Mouse (Mus musculus): ENCODE data around the gene Boll. TPM values are rescaled to one million over a fixed set of nuclear protein-coding genes. Genes with fewer than 3 reads are reported as not detected.

Boll gene
- polyA plus RNA-seq, 1 experiment from 2014 or later = 0.90 TPM

GRCm38 (mm10) chr1:55217191-55217590 lies 146.1 kb downstream of the Boll start:
- H3K27me3 ChIP-seq = no peaks in the 10 kb centered on the region
- no peak for ATAC-seq (ENCODE audit: insufficient number of reproducible peaks, insufficient read depth, low FRiP score, low TSS enrichment, low read depth)
- no peak overlapping the region for H3K4me3 ChIP-seq
- H3K36me3 ChIP-seq = peaks cover 4% of the 10 kb centered on the region; the same call in 1 of the 2 replicates
- no peak overlapping the region for H3K27ac ChIP-seq
- H3K9me3 ChIP-seq = no peaks in the 10 kb centered on the region
- H3K4me1 ChIP-seq = peaks cover 29% of the 10 kb centered on the region
- 60% methylated on average over 2 of the region's 2 CpGs for WGBS
- no peak overlapping the region for H3K4me2 ChIP-seq
- no peak overlapping the region for H3K9ac ChIP-seq

- Histone ChIP-seq H3K27ac (no peak overlapping the region), H3K4me1 (peaks cover 25% of the 10 kb centered on the region), H3K4me3 (no peak overlapping the region), H3K36me3 (peaks cover 13% of the 10 kb centered on the region), H3K4me2 (no peak overlapping the region; the same call in 1 of the 2 replicates), H3K9me3 (no peaks in the 10 kb centered on the region), H3K27me3 (no peaks in the 10 kb centered on the region), H3K9ac (no peak overlapping the region)
- WGBS = 51% methylated on average over 11 of the region's 11 CpGs
- no peak for ATAC-seq (ENCODE audit: insufficient number of reproducible peaks, insufficient read depth, low FRiP score, low TSS enrichment, low read depth)
Observed at GRCm38 (mm10) chr1:55215185-55215813, 148.0 kb downstream of the Boll start.

- Histone ChIP-seq H3K27ac (no peak overlapping the region), H3K9me3 (no peaks in the 10 kb centered on the region), H3K36me3 (peaks cover 15% of the 10 kb centered on the region), H3K9ac (no peak overlapping the region), H3K27me3 (no peaks in the 10 kb centered on the region), H3K4me3 (no peak overlapping the region), H3K4me2 (no peak overlapping the region), H3K4me1 (peaks cover 28% of the 10 kb centered on the region)
- WGBS = 88% methylated on average over 6 of the region's 6 CpGs
- ATAC-seq (ENCODE audit: insufficient number of reproducible peaks, insufficient read depth, low FRiP score, low TSS enrichment, low read depth) = no peak
Observed at GRCm38 (mm10) chr1:55213936-55214335, 149.3 kb downstream of the Boll start.

GRCm38 (mm10) chr1:55213475-55213874 lies 149.8 kb downstream of the Boll start:
- no peaks in the 10 kb centered on the region for H3K9me3 ChIP-seq
- H3K9ac ChIP-seq = no peak overlapping the region
- peaks cover 28% of the 10 kb centered on the region for H3K4me1 ChIP-seq
- no peak for ATAC-seq (ENCODE audit: insufficient number of reproducible peaks, insufficient read depth, low FRiP score, low TSS enrichment, low read depth)
- H3K27me3 ChIP-seq = no peaks in the 10 kb centered on the region
- H3K4me2 ChIP-seq = no peak overlapping the region
- H3K4me3 ChIP-seq = no peak overlapping the region
- H3K27ac ChIP-seq = no peak overlapping the region
- 67% methylated on average over 6 of the region's 6 CpGs for WGBS
- peaks cover 16% of the 10 kb centered on the region for H3K36me3 ChIP-seq

GRCm38 (mm10) chr1:55212771-55213170 lies 150.5 kb downstream of the Boll start:
- H3K9ac ChIP-seq = no peak overlapping the region
- no peaks in the 10 kb centered on the region for H3K9me3 ChIP-seq
- H3K27me3 ChIP-seq = no peaks in the 10 kb centered on the region
- H3K27ac ChIP-seq = no peak overlapping the region
- 77% methylated on average over 4 of the region's 4 CpGs for WGBS
- H3K4me2 ChIP-seq = no peak overlapping the region
- peaks cover 28% of the 10 kb centered on the region for H3K4me1 ChIP-seq
- H3K4me3 ChIP-seq = no peak overlapping the region
- H3K36me3 ChIP-seq = peaks cover 22% of the 10 kb centered on the region
- no peak for ATAC-seq (ENCODE audit: insufficient number of reproducible peaks, insufficient read depth, low FRiP score, low TSS enrichment, low read depth)

- 0 out of 2 replicates have a peak overlapping the region, but pooled peaks have one; percentile 21 for H3K9ac ChIP-seq
- no peak overlapping the region for H3K27ac ChIP-seq
- H3K36me3 ChIP-seq = peaks cover 29% of the 10 kb centered on the region
- ATAC-seq (ENCODE audit: insufficient number of reproducible peaks, insufficient read depth, low FRiP score, low TSS enrichment, low read depth) = no peak
- H3K4me1 ChIP-seq = peaks cover 14% of the 10 kb centered on the region
- H3K4me2 ChIP-seq = no peak overlapping the region
- 70% methylated on average over 8 of the region's 8 CpGs for WGBS
- no peaks in the 10 kb centered on the region for H3K9me3 ChIP-seq
- no peaks in the 10 kb centered on the region for H3K27me3 ChIP-seq
- H3K4me3 ChIP-seq = no peak overlapping the region
Observed at GRCm38 (mm10) chr1:55211081-55211480, 152.2 kb downstream of the Boll start.

- Histone ChIP-seq H3K36me3 (peaks cover 32% of the 10 kb centered on the region), H3K4me1 (peaks cover 12% of the 10 kb centered on the region), H3K4me2 (no peak overlapping the region), H3K4me3 (no peak overlapping the region), H3K9me3 (no peaks in the 10 kb centered on the region), H3K27me3 (no peaks in the 10 kb centered on the region), H3K27ac (0 out of 2 replicates have a peak overlapping the region, but pooled peaks have one; percentile 28), H3K9ac (0 out of 2 replicates have a peak overlapping the region, but pooled peaks have one; percentile 21)
- 30% methylated on average over 12 of the region's 12 CpGs for WGBS
- no peak; the same call in 1 of the 2 replicates for ATAC-seq (ENCODE audit: insufficient number of reproducible peaks, insufficient read depth, low FRiP score, low TSS enrichment, low read depth)
Observed at GRCm38 (mm10) chr1:55210202-55210965, 152.9 kb downstream of the Boll start.

GRCm38 (mm10) chr1:55208500-55209140 lies 154.6 kb downstream of the Boll start:
- WGBS = 67% methylated on average over 5 of the region's 5 CpGs
- Histone ChIP-seq H3K4me1 (peaks cover 10% of the 10 kb centered on the region), H3K9me3 (no peaks in the 10 kb centered on the region), H3K27ac (no peak overlapping the region), H3K36me3 (peaks cover 47% of the 10 kb centered on the region), H3K27me3 (no peaks in the 10 kb centered on the region), H3K4me2 (no peak overlapping the region), H3K4me3 (no peak overlapping the region), H3K9ac (no peak overlapping the region)
- no peak for ATAC-seq (ENCODE audit: insufficient number of reproducible peaks, insufficient read depth, low FRiP score, low TSS enrichment, low read depth)

GRCm38 (mm10) chr1:55207561-55207960 lies 155.7 kb downstream of the Boll start:
- Histone ChIP-seq H3K4me3 (no peak overlapping the region), H3K9me3 (no peaks in the 10 kb centered on the region), H3K4me1 (peaks cover 11% of the 10 kb centered on the region), H3K4me2 (no peak overlapping the region), H3K9ac (no peak overlapping the region), H3K36me3 (peaks cover 46% of the 10 kb centered on the region), H3K27me3 (no peaks in the 10 kb centered on the region), H3K27ac (no peak overlapping the region)
- 89% methylated on average over 6 of the region's 6 CpGs for WGBS
- no peak for ATAC-seq (ENCODE audit: insufficient number of reproducible peaks, insufficient read depth, low FRiP score, low TSS enrichment, low read depth)

- Histone ChIP-seq H3K4me2 (no peak overlapping the region), H3K4me1 (peaks cover 24% of the 10 kb centered on the region), H3K9me3 (no peaks in the 10 kb centered on the region), H3K4me3 (no peak overlapping the region), H3K27me3 (no peaks in the 10 kb centered on the region), H3K9ac (no peak overlapping the region), H3K27ac (no peak overlapping the region), H3K36me3 (peaks cover 44% of the 10 kb centered on the region)
- no peak for ATAC-seq (ENCODE audit: insufficient number of reproducible peaks, insufficient read depth, low FRiP score, low TSS enrichment, low read depth)
- 58% methylated on average over 5 of the region's 5 CpGs for WGBS
Observed at GRCm38 (mm10) chr1:55205808-55206327, 157.4 kb downstream of the Boll start.

- H3K4me1 ChIP-seq = peaks cover 28% of the 10 kb centered on the region
- H3K36me3 ChIP-seq = peaks cover 26% of the 10 kb centered on the region
- ATAC-seq (ENCODE audit: insufficient number of reproducible peaks, insufficient read depth, low FRiP score, low TSS enrichment, low read depth) = no peak
- no peaks in the 10 kb centered on the region for H3K9me3 ChIP-seq
- H3K27ac ChIP-seq = peak overlapping the region; percentile 78
- no peak overlapping the region for H3K4me2 ChIP-seq
- 0 out of 2 replicates have a peak overlapping the region, but pooled peaks have one; percentile 27 for H3K9ac ChIP-seq
- 42% methylated on average over 18 of the region's 18 CpGs for WGBS
- H3K27me3 ChIP-seq = no peaks in the 10 kb centered on the region
- no peak overlapping the region for H3K4me3 ChIP-seq
Observed at GRCm38 (mm10) chr1:55201850-55202752, 161.2 kb downstream of the Boll start.
